Mouse (Mus musculus): ENCODE measurements around the gene Hdac8.

Hdac8 gene

DNA sequence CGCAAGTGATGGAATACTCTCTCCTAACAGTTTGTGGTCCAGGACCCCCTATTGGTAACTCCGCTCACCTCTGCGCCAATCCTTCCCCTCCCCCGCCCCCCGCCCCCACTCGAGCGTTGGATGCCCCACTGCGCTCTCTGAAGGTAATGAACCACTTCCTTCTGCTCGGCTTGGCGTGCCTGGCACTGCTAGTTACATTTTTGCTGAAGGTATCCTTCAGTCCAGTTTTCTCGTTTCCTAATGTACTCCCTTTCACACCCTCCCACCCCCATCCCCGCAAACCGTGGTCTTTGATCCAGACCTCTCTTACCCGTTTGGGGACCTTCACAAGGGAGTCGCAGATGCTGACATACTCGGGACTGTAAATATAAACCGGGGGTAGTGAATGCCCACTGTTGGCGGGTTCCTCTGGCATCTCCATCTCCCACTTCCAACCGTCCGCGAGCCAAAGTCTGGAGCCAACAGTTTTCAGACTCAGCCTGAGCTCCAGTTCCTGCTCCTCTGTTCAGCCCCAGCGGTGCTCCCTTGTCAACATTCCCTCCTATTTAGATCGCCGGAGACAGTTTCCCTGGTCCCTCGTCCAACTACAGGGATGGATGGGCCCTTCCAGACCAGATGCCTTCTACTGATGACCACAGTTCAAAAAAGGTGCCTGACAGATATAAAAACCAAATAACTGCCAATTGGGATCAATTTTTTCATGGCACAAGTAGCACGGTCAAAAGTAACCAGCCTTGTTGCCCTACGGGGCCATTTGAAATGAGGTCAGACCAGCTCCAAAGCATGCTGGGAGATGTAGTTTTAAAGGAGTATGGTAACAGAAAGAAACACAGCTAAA lies at the start of gene Hdac8:
Gene Hdac8 (minus strand): TSS at position 716 of the 838 bp plus-strand sequence.
- peak; percentile 44 for DNase-seq (ENCODE audit: low spot score)

GRCm38 (mm10) chrX:102509205-102509604 lies 4.0 kb upstream of the Hdac8 start:
- DNase-seq (ENCODE audit: low spot score), result no peak

- no peak for DNase-seq (ENCODE audit: low spot score)
Observed at GRCm38 (mm10) chrX:102504179-102504578, 980 bp downstream of the Hdac8 start.

DNA sequence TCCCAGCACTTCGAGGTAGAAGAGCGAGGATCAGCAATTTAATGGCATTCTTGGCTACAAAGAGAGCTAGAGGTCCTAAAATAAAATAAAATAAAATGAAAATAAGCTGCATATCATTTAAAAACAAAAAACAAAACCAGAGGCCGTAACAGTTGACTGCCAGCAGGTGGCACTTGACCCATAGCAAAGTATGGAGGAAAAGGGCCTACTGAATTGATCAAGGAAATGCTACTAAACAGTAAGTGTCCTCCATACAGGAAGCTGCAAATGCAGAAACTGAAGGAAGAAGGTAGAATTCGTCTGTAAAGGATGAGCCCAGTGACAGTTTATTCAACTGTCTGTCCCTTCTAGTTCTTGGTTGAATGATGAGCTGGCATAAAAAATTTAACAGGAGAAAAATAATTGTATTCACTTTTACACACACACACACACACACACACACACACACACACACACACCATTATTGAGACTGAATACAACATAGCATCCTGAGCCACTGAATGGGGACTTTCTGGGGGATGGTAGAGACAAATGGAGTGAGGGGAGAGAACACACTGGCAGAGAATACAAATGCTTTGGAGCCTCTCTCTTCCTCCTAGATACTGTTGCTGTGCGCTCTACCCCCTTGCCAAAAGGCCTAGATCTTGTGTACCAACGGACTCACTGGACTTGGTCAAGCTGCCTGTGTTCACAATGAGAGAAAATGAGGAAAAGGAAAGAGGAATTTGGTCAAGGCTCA lies 11.0 kb downstream of the Hdac8 start:
- no peak for DNase-seq (ENCODE audit: low spot score)

- no peak for DNase-seq (ENCODE audit: low spot score)
Observed at GRCm38 (mm10) chrX:102485575-102485974, 19.6 kb downstream of the Hdac8 start.

- DNase-seq (ENCODE audit: low spot score), result no peak
Observed at GRCm38 (mm10) chrX:102479665-102480064, 25.5 kb downstream of the Hdac8 start.

DNA sequence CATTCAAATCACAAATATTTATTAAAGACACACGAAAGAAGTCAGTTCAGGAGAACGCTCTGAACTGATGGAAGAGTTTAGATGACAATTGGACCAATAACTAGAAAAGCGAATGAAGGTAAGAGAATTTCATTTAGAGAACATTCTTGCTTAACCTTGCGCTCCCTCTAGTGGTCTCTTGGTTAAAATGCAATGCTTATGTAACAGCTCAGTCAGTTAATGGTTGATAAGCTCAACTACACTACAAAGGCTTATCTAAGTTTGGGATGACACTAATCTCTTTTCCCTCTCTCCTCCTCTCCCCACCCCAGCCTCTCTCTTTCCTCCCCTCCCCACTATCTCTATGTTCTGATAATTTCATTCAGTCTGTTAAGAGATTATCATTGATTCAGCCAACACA lies 26.2 kb downstream of the Hdac8 start:
- no peak for DNase-seq (ENCODE audit: low spot score)

DNA sequence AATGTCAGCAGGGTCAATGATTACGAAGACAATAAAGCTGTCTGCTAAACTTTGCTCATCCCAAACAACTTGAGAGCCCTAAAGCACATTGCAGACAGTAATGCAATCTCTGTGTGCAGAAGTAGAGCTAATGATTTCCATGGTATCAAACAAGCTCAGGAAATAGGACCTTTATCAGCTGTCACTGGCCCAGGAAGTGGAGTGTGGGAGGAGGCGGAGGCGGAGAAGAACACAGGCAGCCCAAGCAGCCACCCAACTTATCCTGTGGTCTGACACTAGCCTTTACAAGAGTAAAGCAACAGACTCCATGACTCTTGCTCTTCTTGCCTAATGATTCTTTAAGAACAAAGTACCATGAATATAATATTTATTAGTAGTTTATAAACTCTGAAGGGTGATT lies 26.7 kb downstream of the Hdac8 start:
- no peak for DNase-seq (ENCODE audit: low spot score)

DNA sequence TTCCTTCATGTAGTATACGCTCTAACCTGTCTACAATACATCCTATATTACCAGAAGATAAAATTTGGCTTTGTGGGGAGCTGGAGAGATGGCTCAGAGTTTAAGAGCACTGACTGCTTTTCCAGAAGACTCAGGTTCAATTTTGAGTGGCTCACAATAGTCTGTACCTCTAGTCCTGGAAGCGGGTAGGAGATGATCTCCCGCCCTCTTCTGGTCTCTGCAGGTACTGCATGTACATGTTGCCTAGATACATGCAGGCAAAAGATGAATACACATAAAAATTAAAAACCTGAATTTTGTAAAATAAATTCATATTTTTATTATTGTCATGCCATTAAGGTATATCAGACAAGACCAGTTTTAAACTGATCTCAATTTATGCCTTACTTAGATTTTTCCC lies 28.4 kb downstream of the Hdac8 start:
- DNase-seq (ENCODE audit: low spot score), result peak; percentile 80

GRCm38 (mm10) chrX:102475555-102475954 lies 29.6 kb downstream of the Hdac8 start:
- DNase-seq (ENCODE audit: low spot score), result no peak

DNA sequence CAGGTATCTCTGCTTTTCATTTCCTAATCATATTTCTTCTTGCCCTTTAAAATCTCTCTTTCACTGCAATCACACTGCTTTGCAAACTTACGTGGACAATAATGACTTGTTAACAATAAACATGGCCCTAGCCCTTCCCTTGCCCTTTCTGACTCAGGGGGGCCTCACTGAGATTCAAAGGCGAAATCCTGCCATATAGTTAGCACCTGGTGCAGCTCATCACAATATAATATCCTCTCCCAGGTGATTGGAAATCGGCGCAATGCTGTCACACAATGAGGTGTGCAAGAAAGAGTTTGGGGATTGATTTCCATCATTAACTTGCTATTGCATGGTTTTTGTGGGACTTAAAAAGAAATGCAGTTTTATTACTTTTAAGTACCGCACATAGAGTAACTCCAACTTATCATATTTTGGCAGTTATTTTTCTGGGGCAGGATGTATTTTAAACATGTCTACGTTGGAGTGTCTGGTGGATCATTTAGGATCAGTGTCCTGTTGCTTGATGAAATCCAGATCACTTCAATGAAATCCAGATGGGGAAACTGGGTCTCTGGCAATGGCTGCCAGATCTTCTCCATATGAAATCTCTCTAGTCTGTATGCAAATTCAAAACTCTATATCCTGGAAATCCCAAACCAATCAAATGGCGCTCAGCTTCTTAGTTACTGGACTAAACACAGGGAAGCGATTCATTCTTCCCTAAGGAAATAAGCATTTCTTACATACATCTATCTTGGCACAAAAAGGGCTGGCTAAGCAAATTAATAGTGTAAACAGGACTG lies 86.6 kb downstream of the Hdac8 start:
- no peak for DNase-seq (ENCODE audit: low spot score)

GRCm38 (mm10) chrX:102416972-102417371 lies 88.2 kb downstream of the Hdac8 start:
- no peak for DNase-seq (ENCODE audit: low spot score)

GRCm38 (mm10) chrX:102416386-102416785 lies 88.8 kb downstream of the Hdac8 start:
- DNase-seq (ENCODE audit: low spot score), result no peak

DNA sequence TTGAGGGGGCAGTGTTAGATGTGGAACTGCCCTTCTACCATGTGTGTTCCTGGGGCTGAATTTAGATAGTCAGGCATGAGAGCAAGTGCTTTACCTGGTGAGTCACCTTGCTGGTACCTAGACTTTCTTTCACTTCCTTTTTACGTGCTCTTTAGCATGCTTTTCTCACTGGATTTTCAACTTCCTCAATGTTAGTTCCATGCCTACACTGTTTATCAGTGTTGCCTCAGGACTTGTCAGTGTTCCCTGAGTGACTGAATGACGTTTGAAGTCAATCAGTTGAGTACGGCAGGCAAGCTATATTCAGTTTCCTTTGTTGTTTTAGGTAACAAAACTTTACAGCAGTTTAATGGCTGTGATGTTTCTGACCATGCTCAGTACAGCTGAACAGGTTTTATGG lies 120.4 kb downstream of the Hdac8 start:
- no peak for DNase-seq (ENCODE audit: low spot score)

DNA sequence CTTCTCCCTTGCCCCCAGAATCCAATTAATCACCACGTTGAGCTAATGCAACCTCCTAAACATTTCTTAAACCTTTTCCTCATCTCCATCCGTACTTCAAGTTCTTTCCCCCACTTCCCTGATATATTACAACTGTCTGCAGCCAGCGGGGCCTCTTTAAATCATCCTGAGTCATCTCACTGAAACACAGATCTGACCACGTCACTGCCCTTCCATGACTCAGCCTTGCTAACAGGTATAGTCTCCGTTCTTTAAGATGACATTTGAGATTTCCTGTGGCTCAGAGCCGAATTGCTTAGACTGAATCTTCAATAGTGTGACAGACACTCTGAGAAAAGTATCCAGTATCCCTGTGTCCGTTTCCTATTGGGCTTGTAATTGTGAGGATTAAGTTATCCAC lies 122.0 kb downstream of the Hdac8 start:
- no peak for DNase-seq (ENCODE audit: low spot score)

GRCm38 (mm10) chrX:102366510-102366909 lies 138.6 kb downstream of the Hdac8 start:
- no peak for DNase-seq (ENCODE audit: low spot score)

DNA sequence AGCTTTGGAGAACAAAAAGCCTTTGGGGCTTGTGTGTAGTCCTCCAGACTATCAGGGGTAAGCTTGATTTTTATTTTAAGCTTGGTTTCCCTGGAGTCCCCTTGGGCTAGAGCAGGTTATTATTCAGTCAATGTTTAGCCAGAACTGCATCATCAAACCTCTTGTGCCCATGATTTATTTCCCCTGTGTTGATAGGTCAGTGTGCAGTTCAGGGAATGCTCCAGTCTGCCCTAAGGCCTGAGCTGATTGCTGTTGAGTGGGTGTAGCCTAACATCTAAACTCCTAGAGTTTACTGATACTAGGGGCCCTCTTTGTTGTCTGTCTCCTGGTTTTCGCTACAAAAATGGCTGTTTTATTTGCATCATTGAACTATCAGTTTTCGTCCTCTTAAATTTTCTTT lies 142.9 kb downstream of the Hdac8 start:
- no peak for DNase-seq (ENCODE audit: low spot score)

- DNase-seq (ENCODE audit: low spot score), result no peak
Observed at GRCm38 (mm10) chrX:102353412-102353811, 151.7 kb downstream of the Hdac8 start.

DNA sequence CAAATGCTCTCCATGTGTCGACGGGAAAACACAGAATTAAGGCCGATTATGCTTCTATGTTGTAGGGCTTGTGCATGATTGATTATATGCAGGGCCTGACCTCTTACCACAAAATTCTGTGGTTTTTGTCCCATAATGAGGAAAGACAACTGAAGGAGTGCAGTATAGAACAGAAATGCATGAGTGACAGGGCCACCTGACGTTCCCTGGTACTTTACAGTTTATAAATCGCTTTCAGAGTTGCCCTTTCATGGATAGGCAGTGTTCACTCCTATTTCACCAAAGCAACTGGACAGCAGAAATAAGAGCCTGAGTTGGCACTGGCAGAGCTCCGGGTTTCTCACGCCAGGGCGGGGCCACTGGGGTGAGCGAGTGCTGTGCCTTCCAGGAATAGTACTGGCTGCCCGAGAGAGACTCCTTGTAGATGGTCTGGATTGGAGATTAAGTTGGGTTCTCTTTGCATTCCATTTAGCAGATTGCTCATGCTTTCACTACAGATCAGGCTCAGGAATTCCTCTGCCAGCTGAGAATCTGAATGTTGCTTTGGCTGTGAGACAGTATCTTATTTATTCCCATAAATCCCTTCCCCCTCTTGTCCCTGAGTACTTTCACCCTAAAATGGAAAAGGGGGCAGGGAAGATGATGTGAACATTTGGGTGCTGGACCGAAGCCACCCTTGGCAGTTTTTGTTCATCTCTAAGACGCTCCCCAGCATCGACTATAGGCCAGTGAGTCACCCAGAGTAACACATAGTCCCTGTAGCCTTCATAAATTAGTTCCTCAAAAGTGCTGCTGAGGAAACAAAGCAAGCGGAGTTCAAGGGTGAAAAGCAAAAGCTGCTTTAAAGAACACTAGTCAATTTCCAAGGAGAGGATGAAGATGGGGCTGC lies 155.1 kb downstream of the Hdac8 start:
- no peak for DNase-seq (ENCODE audit: low spot score)

- no peak for DNase-seq (ENCODE audit: low spot score)
Observed at GRCm38 (mm10) chrX:102348886-102349486, 156.2 kb downstream of the Hdac8 start.

- DNase-seq (ENCODE audit: low spot score), result no peak
Observed at GRCm38 (mm10) chrX:102341688-102342087, 163.5 kb downstream of the Hdac8 start.
